Mouse (Mus musculus) C2C12 (cell line): ENCODE results near the gene Catsperg1. TPM values are rescaled to one million over a fixed set of nuclear protein-coding genes. Genes with fewer than 3 reads are reported as not detected.
"Not testable (repeated sequence)": the region's sequence is repeated elsewhere in the genome, so short reads cannot be mapped to it uniquely, and the experiment has no call there.

ENCODE experiments used
- H3K27me3 ChIP-seq: one replicate; pipeline ENCODE4 v1.6.1; 2011; ENCODE audit not compliant: control insufficient read depth, insufficient read depth, insufficient read length
- H3K36me3 ChIP-seq: one replicate; pipeline ENCODE4 v1.6.1; 2011; ENCODE audit not compliant: control insufficient read depth, insufficient read depth
- H3K4me3 ChIP-seq: one replicate; pipeline ENCODE4 v1.5.1; 2011; ENCODE audit warnings: mild to moderate bottlenecking, control low read depth; ENCODE audit not compliant: poor library complexity, insufficient read depth, severe bottlenecking
- H3K79me2 ChIP-seq: one replicate; pipeline ENCODE4 v1.6.1; 2011; ENCODE audit not compliant: control insufficient read depth, insufficient read depth
- H3K79me3 ChIP-seq: one replicate; pipeline ENCODE4 v1.6.1; 2011; ENCODE audit warnings: low read depth, control low read depth
- H3ac ChIP-seq: one replicate; pipeline ENCODE3; 2011; ENCODE audit warnings: low read depth; ENCODE audit not compliant: control insufficient read depth, insufficient read length
- CEBPB ChIP-seq: IDR thresholded peaks from one replicate; pipeline ENCODE4 v1.6.1; 2011; ENCODE audit warnings: low read depth, mild to moderate bottlenecking, control low read depth, moderate library complexity
- CTCF ChIP-seq: IDR thresholded peaks from one replicate; pipeline ENCODE4 v1.5.1; 2011; ENCODE audit not compliant: control insufficient read depth, insufficient read depth, insufficient read length
- FOSL1 ChIP-seq: IDR thresholded peaks from one replicate; pipeline ENCODE4 v1.8.0; 2011; ENCODE audit warnings: mild to moderate bottlenecking, low read length; ENCODE audit not compliant: poor library complexity, insufficient read depth, severe bottlenecking
- MAX ChIP-seq: IDR thresholded peaks from one replicate; pipeline ENCODE4 v1.6.1; 2011; ENCODE audit warnings: mild to moderate bottlenecking, control low read depth
- MYOD1 ChIP-seq: IDR thresholded peaks from one replicate; pipeline ENCODE4 v1.6.1; 2011; ENCODE audit warnings: low read depth; ENCODE audit not compliant: control insufficient read depth, insufficient read length
- MYOG ChIP-seq: IDR thresholded peaks from one replicate; pipeline ENCODE4 v1.6.1; 2011; ENCODE audit not compliant: control insufficient read depth, insufficient read length; ENCODE audit errors: extremely low read depth
- USF1 ChIP-seq: IDR thresholded peaks from one replicate; pipeline ENCODE4 v1.6.1; 2011; ENCODE audit warnings: low read depth, mild to moderate bottlenecking, control low read depth, moderate library complexity
- polyA plus RNA-seq: library from polyadenylated mRNA; unstranded; fragments of >200 nt; fragmentation: generic; extraction: Trizol; gene quantifications from one replicate; pipeline ENCODE4 v1.2.1, GENCODE M21; 2012; ENCODE audit warnings: missing spikeins

Gene Catsperg1
- polyA plus RNA-seq, 1 experiment: not detected

DNA sequence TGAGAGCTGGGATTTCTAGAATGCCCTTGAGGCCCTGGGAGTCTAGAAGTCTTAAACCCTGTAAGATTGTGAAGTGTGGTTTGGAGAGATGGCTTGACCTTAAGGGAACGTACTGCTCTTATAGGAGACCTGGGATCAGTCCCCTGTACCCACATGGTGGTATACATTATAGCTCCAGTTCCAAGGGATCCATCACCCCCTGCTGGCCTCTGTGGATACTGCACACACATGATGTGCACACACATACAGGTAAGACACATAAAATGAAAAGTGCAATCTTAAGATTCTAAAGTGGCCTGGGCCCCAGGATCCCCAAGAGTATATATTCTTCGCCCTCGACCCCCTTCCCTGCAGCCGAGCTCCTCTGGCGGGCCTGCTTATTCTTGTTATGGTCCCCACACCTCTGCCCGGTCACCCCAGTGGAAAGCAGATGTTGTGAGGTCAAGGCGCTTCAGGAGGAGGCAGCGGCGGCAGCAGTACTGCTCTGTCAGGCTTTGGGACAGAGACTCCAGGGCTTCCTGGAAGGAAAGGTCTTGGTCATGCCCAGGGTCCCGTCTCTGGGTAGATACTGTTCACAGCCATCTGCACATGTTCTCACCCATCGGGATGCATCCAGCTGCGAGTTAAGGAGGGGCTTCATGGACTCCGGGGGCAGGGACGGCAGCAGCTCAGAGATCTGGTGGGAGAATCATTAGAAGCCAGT lies 59.7 kb downstream of the Catsperg1 start:
- no peaks in the 10 kb centered on the region for H3K27me3 ChIP-seq
- H3K79me2 ChIP-seq: no peaks in the 10 kb centered on the region
- no peak overlapping the region for H3K4me3 ChIP-seq
- H3ac ChIP-seq: no peak overlapping the region
- TF ChIP-seq MAX (no peak), MYOD1 (no peak), CTCF (no peak), CEBPB (no peak), FOSL1 (no peak)
- no peaks in the 10 kb centered on the region for H3K79me3 ChIP-seq
- H3K36me3 ChIP-seq: no peaks in the 10 kb centered on the region

DNA sequence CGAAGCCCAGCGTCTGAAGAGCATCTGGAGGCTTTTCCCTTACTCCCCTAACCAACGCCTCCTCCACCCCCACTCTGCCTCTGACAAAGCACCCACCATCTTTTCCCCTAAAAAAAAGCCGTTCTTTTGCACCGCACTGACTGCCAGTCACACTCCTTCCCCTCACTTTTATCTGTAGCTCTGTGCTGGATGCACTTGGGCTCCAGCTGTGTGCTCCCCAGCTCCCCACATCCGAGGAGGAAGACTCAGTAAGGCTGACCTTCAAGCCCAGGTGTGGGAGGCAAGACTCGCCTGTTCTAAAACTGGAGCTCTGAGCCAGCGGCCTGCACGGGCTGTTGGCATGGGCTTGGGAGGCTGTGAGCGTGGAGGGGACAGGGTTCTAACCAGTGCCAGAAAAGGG lies 62.3 kb downstream of the Catsperg1 start:
- Histone ChIP-seq H3K79me2 (no peaks in the 10 kb centered on the region), H3K36me3 (no peaks in the 10 kb centered on the region), H3K4me3 (no peak overlapping the region), H3ac (no peak overlapping the region), H3K27me3 (no peaks in the 10 kb centered on the region), H3K79me3 (no peaks in the 10 kb centered on the region)
- TF ChIP-seq CTCF: no peak
- TF ChIP-seq FOSL1: no peak
- no peak for TF ChIP-seq MYOD1
- TF ChIP-seq USF1: no peak
- no peak for TF ChIP-seq MYOG
- no peak for TF ChIP-seq CEBPB
- no peak for TF ChIP-seq MAX

DNA sequence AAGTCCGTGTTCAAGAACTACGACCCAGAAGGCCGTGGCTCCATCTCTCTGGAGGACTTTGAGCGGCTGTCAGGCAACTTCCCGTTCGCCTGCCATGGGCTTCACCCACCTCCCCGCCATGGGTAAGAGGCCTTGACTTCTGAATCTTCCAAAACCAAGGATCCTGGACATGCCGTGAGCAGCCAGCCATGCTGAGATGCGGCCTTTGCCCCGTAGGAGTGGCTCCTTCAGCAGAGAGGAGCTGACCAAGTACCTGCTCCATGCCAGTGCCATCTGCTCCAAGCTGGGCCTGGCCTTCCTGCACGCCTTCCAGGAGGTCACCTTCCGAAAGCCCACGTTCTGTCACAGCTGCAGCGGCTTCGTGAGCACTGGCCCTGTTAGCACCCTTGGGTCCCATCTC lies 65.1 kb downstream of the Catsperg1 start:
- Histone ChIP-seq H3ac (no peak overlapping the region), H3K79me3 (no peaks in the 10 kb centered on the region), H3K4me3 (no peak overlapping the region), H3K36me3 (no peaks in the 10 kb centered on the region), H3K79me2 (no peaks in the 10 kb centered on the region), H3K27me3 (no peaks in the 10 kb centered on the region)
- TF ChIP-seq USF1: no peak
- no peak for TF ChIP-seq MYOD1
- no peak for TF ChIP-seq MAX
- TF ChIP-seq CEBPB: no peak
- TF ChIP-seq CTCF: no peak
- TF ChIP-seq FOSL1: no peak
- TF ChIP-seq MYOG: no peak

DNA sequence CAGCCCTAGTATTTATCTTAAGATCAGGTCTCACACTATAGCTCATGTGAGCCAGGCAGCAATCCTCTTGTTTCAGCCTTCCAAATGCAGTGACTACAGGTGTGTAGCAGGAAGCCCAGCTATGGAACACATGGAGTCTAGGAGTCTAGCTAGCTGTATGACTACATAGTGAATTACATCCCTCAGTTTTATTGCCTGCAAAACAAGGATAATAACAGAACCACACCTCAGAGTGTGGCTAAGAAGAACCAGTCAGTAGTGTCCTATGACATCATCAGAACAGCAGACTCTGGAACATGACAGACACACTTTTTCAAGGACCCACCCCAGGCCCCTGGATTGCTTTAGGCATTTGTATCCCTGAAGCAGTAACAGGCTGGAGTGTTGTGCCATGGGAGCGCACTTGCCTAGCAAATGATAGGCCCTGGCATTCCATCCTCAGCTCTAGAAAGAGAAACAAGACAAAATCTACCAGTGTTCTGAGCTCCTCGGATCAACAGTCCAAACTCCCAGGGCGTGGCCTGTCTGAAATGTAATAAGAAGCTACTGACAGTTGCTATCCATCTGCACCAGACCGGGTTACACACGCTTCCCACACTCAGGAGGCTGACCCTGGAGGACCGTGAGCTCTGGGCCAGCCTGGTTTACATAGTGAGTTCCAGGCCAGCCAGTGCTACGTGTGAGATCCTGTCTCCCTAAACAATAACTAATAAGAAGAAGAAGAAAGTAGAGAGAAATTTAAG lies 67.0 kb downstream of the Catsperg1 start:
- Histone ChIP-seq H3ac (no peak overlapping the region), H3K4me3 (no peak overlapping the region), H3K79me3 (no peaks in the 10 kb centered on the region), H3K36me3 (no peaks in the 10 kb centered on the region), H3K79me2 (no peaks in the 10 kb centered on the region), H3K27me3 (no peaks in the 10 kb centered on the region)
- no peak for TF ChIP-seq CTCF
- no peak for TF ChIP-seq MYOG
- TF ChIP-seq FOSL1: no peak
- TF ChIP-seq MAX: no peak
- TF ChIP-seq CEBPB: no peak
- no peak for TF ChIP-seq USF1
- no peak for TF ChIP-seq MYOD1

DNA sequence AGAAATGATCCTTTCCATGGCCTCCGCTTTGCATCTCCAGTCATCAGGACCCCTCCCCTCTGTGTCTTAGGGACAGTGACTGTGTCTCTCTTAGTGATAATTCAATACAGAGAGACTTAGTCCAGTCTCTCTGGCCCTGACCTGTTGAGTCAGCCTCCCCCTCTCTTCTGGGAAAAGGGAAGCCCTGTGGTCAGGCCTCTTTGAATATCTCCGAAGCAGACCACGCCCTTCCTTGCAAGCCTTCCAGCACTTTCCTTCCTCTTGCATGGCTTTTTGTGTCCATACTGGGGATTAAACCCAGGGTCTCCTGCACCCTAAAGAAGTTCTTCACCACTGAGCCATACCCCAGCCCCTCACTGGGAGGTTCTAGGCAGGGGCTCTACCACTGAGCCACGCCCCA lies 69.8 kb downstream of the Catsperg1 start:
- H3K79me2 ChIP-seq: no peaks in the 10 kb centered on the region
- no peaks in the 10 kb centered on the region for H3K27me3 ChIP-seq
- H3K36me3 ChIP-seq: no peaks in the 10 kb centered on the region
- no peak for TF ChIP-seq MYOG
- TF ChIP-seq CEBPB: no peak
- no peak for TF ChIP-seq FOSL1
- no peak for TF ChIP-seq USF1
- no peak for TF ChIP-seq MAX
- no peak for TF ChIP-seq CTCF
- TF ChIP-seq MYOD1: no peak
- no peaks in the 10 kb centered on the region for H3K79me3 ChIP-seq
- no peak overlapping the region for H3K4me3 ChIP-seq
- no peak overlapping the region for H3ac ChIP-seq

DNA sequence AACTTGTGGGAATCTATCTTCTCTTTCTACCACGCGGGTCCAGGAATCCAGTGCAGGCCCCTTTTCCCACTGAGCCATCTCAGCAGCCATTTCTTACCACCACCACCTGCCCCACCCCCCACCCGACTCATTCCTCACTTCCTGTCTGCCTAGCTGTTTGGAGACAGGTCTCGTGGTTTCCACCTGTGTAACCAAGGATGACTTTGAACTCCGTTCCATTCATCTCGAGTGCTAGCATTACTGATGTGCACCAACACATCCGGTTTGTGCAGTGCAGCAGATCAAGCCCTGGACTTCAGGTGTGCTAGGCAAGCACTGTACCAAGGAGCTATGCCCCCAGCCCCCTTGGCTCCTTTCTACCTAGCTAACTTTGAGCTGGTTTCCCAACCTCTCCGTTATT lies 72.4 kb downstream of the Catsperg1 start:
- no peaks in the 10 kb centered on the region for H3K79me3 ChIP-seq
- H3ac ChIP-seq: no peak overlapping the region
- no peak for TF ChIP-seq MYOG
- no peak for TF ChIP-seq USF1
- no peak for TF ChIP-seq MAX
- no peak for TF ChIP-seq MYOD1
- no peak for TF ChIP-seq FOSL1
- TF ChIP-seq CEBPB: no peak
- TF ChIP-seq CTCF: no peak

DNA sequence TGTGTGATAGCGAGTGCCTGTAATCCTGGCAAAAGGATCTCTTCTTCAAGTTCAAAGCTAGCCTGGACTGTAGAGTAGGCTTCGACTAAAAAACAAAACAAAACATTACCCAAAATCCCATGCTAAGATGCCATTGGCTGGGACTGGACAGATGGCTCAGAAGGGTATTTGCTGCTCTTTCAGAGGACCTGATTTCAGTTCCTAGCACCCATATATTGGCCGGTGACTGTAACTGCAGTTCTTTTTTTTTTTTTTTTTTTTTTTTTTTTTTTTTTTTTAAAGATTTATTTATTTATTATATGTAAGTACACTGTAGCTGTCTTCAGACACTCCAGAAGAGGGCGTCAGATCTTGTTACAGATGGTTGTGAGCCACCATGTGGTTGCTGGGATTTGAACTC lies 74.6 kb downstream of the Catsperg1 start:
- H3ac ChIP-seq, H3K4me3 ChIP-seq, H3K27me3 ChIP-seq, H3K79me2 ChIP-seq, H3K36me3 ChIP-seq, H3K79me3 ChIP-seq: not testable (repeated sequence)

More for the DNA sequence above, 72.4 kb downstream of the Catsperg1 start:
- Histone ChIP-seq H3K36me3 (no peaks in the 10 kb centered on the region), H3K79me2 (no peaks in the 10 kb centered on the region), H3K4me3 (no peak overlapping the region), H3K27me3 (no peaks in the 10 kb centered on the region)
